Mouse (Mus musculus) bone marrow macrophage, adult 2 months (primary cell): ENCODE data around the gene Pitpnc1. TPM values are rescaled to one million over a fixed set of nuclear protein-coding genes. Genes with fewer than 3 reads are reported as not detected.

Experiments used
- H3K27ac ChIP-seq: 2 replicates; pipeline ENCODE4 v1.5.1; 2012; ENCODE audit warnings: low read depth, low read length; ENCODE audit not compliant: insufficient read depth
- H3K4me1 ChIP-seq: 2 replicates; pipeline ENCODE4 v1.6.1; 2012; ENCODE audit warnings: low read length; ENCODE audit not compliant: control insufficient read depth, insufficient read depth
- H3K4me3 ChIP-seq: 2 replicates; pipeline ENCODE4 v1.5.1; 2012; ENCODE audit warnings: mild to moderate bottlenecking, low read length, moderate library complexity; ENCODE audit not compliant: insufficient read depth
- CTCF ChIP-seq: IDR thresholded peaks from 2 replicates; pipeline ENCODE4 v1.5.1; 2012; ENCODE audit warnings: low read depth, mild to moderate bottlenecking, low read length, moderate library complexity
- POLR2A ChIP-seq: IDR thresholded peaks from 2 replicates; pipeline ENCODE4 v1.6.1; 2012; ENCODE audit warnings: mild to moderate bottlenecking, low read depth, low read length, borderline replicate concordance
- polyA plus RNA-seq: library from polyadenylated mRNA; stranded (reverse); fragments of >200 nt; gene quantifications from 2 replicates; pipeline ENCODE4 v1.2.4, GENCODE M21; 2012; ENCODE audit not compliant: missing spikeins, insufficient read depth, insufficient read length

Pitpnc1 gene
- polyA plus RNA-seq, 1 experiment: 14.6 TPM

DNA sequence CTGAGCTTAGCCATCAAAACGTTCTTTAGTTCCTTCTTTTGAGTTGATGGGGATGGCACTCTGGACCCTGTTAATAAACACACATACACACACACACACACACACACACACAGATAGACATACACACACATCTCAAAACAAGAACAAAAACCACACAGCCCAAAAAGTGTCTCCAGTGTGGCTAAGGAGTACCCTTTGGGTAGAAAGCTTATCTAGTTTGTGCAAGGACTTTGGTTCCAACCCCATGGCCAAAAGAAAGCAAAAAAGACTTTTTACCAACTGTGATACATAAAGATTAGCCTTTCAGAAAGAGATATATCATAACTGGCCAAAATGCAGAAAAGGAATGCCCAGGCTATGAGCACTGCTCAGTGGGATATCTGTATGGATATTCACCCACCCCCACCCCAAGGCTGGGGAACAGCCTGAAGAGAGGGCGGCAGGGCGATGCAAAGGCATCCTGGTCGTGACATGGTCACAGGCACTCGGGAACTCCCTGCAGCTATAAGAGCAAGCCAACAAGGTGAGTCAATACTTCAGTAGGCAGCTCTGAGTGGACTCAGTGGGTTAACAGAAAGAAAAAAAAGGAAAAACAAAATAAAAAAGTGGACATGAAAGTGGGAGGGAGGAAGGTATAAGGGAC is 60.3 kb downstream of the Pitpnc1 start:
- TF ChIP-seq POLR2A (no peak), CTCF (no peak)
- Histone ChIP-seq H3K4me3 (no peak overlapping the region), H3K27ac (no peak overlapping the region), H3K4me1 (peaks cover 19% of the 10 kb centered on the region)

DNA sequence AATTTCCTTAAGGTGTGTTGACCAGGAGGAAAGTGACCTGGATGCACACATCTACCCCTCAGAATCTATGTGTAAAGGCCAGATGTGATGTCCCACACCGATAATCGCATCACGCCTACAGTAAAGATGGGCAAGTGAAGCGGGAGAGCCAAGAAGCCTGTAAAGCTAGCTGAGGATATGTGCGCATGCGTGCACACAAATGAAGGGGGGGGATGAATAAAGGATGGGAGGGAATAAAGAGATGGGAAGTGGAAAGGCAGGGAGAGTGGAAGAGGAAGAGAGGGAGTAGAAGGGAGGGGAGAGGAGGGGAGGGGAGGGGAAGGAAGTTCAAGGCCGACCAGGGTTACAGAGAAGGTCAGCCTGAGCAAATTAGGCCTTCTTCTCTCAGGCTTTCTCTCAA is 61.6 kb downstream of the Pitpnc1 start:
- TF ChIP-seq CTCF (no peak), POLR2A (no peak)
- H3K27ac ChIP-seq: no peak overlapping the region
- H3K4me1 ChIP-seq: peaks cover 14% of the 10 kb centered on the region
- H3K4me3 ChIP-seq: no peak overlapping the region

GRCm38 (mm10) chr11:107407698-107408097 is 62.8 kb downstream of the Pitpnc1 start:
- Histone ChIP-seq H3K4me1 (peaks cover 20% of the 10 kb centered on the region), H3K27ac (no peak overlapping the region), H3K4me3 (no peak overlapping the region)
- TF ChIP-seq POLR2A (no peak), CTCF (no peak)

DNA sequence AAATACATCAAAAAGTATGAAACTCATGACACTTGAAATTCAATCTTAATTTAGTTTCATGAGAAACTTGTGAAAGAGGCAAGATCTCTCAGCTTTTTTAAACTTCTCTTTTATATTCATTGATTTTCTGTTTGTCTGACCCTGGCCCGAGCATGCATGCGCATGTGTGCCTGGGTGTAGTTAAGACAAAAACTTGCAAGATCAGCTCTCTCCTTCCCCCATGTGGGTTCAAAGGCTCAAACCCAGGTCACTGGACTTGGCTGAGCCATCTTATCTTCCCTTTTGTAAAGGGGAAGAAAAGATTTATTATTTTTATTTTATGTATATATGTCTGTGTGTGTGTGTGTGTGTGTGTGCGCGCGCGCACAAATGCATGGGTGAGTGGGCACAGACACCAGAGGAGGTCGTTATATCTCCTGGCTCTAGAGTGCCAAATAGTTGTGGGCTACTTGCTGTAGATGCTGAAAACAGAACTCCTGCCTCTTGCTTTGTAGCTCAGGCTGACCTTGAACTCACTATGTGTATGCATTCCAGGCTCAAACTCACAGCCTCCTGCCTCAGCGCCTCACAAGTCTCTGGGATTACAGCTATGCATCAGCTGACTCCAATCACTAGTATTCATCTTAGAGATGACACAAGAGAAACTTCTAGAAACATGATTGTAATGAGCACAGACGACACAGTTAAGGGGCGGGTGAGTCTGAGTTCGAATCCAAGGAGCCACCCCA is 64.7 kb downstream of the Pitpnc1 start:
- H3K4me3 ChIP-seq: no peak overlapping the region
- H3K4me1 ChIP-seq: peaks cover 22% of the 10 kb centered on the region
- no peak overlapping the region for H3K27ac ChIP-seq
- no peak for TF ChIP-seq POLR2A
- TF ChIP-seq CTCF: no peak

GRCm38 (mm10) chr11:107403309-107403708 is 67.2 kb downstream of the Pitpnc1 start:
- H3K27ac ChIP-seq: no peak overlapping the region
- H3K4me3 ChIP-seq: no peak overlapping the region
- TF ChIP-seq CTCF (no peak), POLR2A (no peak)
- peaks cover 10% of the 10 kb centered on the region for H3K4me1 ChIP-seq

DNA sequence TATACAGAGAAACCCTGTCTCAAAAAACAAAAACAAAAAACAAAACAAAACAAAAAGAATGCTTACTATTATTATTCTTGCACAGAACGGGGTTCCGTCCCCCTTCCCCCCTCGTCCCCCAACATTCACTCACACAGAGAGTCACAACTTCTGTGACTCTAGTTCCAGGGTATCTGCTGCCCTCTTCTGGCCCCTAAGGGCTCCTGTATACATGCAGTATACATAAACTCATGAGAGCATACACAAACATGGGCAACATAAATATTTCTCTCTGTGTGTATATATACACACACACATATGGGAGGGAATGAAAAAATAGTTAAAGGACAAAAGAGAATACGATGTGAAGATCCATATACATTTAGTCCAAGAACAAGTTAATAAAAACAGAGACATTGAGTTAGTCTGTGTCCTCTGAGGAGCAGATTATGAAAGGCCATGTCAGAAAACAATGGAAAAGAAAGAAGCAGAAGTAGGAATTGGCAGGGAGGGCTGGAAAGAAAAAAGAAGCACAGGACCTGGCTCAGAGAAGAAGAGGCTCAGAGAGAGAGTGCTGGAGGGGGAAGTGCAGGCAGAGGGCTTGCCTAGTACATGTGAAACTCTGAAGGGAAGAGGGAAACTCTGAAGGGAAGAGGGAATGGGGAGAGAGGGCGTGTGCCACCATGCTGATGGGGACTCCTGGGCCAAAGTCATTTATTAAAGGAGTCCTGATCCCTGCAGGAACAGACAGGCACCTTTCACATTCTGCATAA is 68.5 kb downstream of the Pitpnc1 start:
- Histone ChIP-seq H3K4me1 (peaks cover 10% of the 10 kb centered on the region), H3K27ac (no peak overlapping the region; the same call in 1 of the 2 replicates), H3K4me3 (no peak overlapping the region)
- TF ChIP-seq CTCF (no peak), POLR2A (no peak)

DNA sequence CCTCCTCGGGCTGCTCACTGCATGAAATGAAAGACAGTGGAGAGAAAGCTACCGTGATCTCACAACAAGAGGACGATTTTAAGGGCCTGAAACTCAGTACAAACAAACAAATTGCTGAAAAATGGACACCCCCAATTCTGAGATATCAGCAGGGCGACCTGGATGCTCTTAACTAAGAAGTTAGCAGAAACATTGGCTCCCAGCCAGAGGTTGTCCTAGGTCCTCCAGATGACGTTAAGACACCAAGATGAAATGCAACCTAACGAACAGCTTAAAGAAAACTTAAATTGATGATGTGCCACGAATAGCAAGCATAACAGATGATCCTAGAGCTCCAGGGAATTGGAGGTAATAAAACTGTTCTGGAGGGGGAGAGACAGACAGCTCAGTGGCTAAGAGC is 69.7 kb downstream of the Pitpnc1 start:
- Histone ChIP-seq H3K27ac (no peak overlapping the region), H3K4me1 (peaks cover 10% of the 10 kb centered on the region), H3K4me3 (no peak overlapping the region)
- TF ChIP-seq CTCF (no peak), POLR2A (no peak)

DNA sequence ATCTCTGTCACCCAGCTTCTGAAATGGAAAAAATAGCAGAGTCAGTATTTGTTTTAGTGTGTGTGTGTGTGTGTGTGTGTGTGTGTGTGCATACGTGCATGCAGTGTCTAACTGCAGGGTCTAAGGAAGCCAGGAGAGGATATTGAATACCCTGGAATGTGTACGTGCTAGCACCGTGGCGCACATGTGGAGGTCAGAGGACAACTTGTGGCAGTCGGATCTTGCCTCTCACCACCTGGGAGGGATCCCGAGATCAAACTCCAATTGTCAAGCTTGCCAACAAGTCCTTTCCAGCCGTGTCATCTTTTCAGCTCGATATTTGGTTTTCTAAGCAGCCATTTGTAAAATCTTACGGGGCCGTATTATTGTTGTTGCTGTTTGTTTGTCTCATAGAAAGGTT is 70.5 kb downstream of the Pitpnc1 start:
- no peak overlapping the region for H3K27ac ChIP-seq
- TF ChIP-seq POLR2A (no peak), CTCF (no peak)
- no peak overlapping the region for H3K4me3 ChIP-seq
- H3K4me1 ChIP-seq: peaks cover 10% of the 10 kb centered on the region

- Histone ChIP-seq H3K4me3 (no peak overlapping the region), H3K27ac (no peak overlapping the region), H3K4me1 (peaks cover 2% of the 10 kb centered on the region)
- TF ChIP-seq POLR2A: no peak
- no peak for TF ChIP-seq CTCF
Observed at GRCm38 (mm10) chr11:107397326-107397998, 73.0 kb downstream of the Pitpnc1 start.
